Mouse (Mus musculus) CH12.LX (cell line): Measurements from ENCODE around the gene Tulp1. TPM values are rescaled to one million over a fixed set of nuclear protein-coding genes. Genes with fewer than 3 reads are reported as not detected.

Experiments
- DNase-seq: peaks from one replicate; pipeline ENCODE4 v3.0.0-alpha.2; 2013; ENCODE audit errors: extremely low read depth
- H3K27ac ChIP-seq: 2 replicates; pipeline ENCODE4 v1.5.1; 2012; ENCODE audit warnings: low read depth, mild to moderate bottlenecking, control low read depth, moderate library complexity; ENCODE audit not compliant: insufficient read depth
- H3K27me3 ChIP-seq: replicated peaks from 2 replicates; pipeline ENCODE3; 2012; ENCODE audit warnings: inconsistent platforms
- H3K36me3 ChIP-seq, 2 experiments: replicated peaks in 1 of 2; 2 replicates each; pipeline versions ENCODE3 to v1.6.1; 2012; ENCODE audit warnings: inconsistent platforms in 1 of 2, low read length in 1 of 2, mild to moderate bottlenecking in 1 of 2, mixed read lengths in 1 of 2, moderate library complexity in 1 of 2; ENCODE audit not compliant: control insufficient read depth in 1 of 2, insufficient read depth in 1 of 2
- H3K4me1 ChIP-seq, 2 experiments: 2 replicates each; pipeline ENCODE4 v1.6.1; 2012; ENCODE audit warnings: inconsistent platforms in 1 of 2, moderate library complexity in 1 of 2; ENCODE audit not compliant: insufficient read depth in 2 of 2, control insufficient read depth in 1 of 2
- H3K4me2 ChIP-seq: 2 replicates; pipeline ENCODE4 v1.6.1; 2012; ENCODE audit warnings: low read depth, mild to moderate bottlenecking, control low read depth; ENCODE audit not compliant: poor library complexity, insufficient read depth, severe bottlenecking
- H3K4me3 ChIP-seq, 3 experiments: fragments of 150-350 bp in 1 of 3; sonication (generic) in 1 of 3; replicated peaks in 1 of 3; 2 replicates each; pipeline versions ENCODE3 to v1.5.1; 2011 to 2012; ENCODE audit warnings: low read depth in 2 of 3, low read length in 2 of 3, mild to moderate bottlenecking in 2 of 3, moderate library complexity in 2 of 3, control low read depth in 1 of 3, improper control_type of control experiment in 1 of 3, inconsistent platforms in 1 of 3, mixed read lengths in 1 of 3; ENCODE audit not compliant: poor library complexity in 1 of 3
- H3K79me2 ChIP-seq: replicated peaks from 2 replicates; pipeline ENCODE4 v1.6.1; 2012; ENCODE audit warnings: mild to moderate bottlenecking, moderate library complexity; ENCODE audit not compliant: control insufficient read depth, poor library complexity, insufficient read depth, severe bottlenecking; ENCODE audit errors: extremely low read depth
- H3K9ac ChIP-seq: 2 replicates; pipeline ENCODE4 v1.6.1; 2012; ENCODE audit warnings: low read depth, mild to moderate bottlenecking, control low read depth, moderate library complexity; ENCODE audit not compliant: insufficient read depth
- H3K9me3 ChIP-seq: replicated peaks from 2 replicates; pipeline ENCODE3; 2012; ENCODE audit warnings: low read length, inconsistent platforms, mixed read lengths
- BHLHE40 ChIP-seq: IDR thresholded peaks from 2 replicates; pipeline ENCODE4 v1.6.1; 2011; ENCODE audit warnings: mild to moderate bottlenecking, low read depth, low read length, improper control_type of control experiment
- CHD1 ChIP-seq: IDR thresholded peaks from 2 replicates; pipeline ENCODE4 v1.6.1; 2012; ENCODE audit warnings: low read depth, low read length, improper control_type of control experiment, inconsistent platforms
- CHD2 ChIP-seq: IDR thresholded peaks from 2 replicates; pipeline ENCODE4 v1.6.1; 2011; ENCODE audit warnings: low read length, improper control_type of control experiment
- CTCF ChIP-seq, 2 experiments: IDR thresholded peaks in 1 of 2; conservative IDR thresholded peaks in 1 of 2; 2 replicates each; pipeline ENCODE4 v1.5.1; 2011 to 2012; ENCODE audit warnings: low read depth in 2 of 2, low read length in 2 of 2, improper control_type of control experiment in 1 of 2, inconsistent platforms in 1 of 2, mild to moderate bottlenecking in 1 of 2, moderate library complexity in 1 of 2
- ELF1 ChIP-seq: IDR thresholded peaks from 2 replicates; pipeline ENCODE4 v1.6.1; 2014; ENCODE audit warnings: low read depth, mild to moderate bottlenecking, inconsistent platforms, low read length, improper control_type of control experiment
- HCFC1 ChIP-seq: IDR thresholded peaks from 2 replicates; pipeline ENCODE4 v1.6.1; 2012; ENCODE audit warnings: low read depth, mild to moderate bottlenecking, inconsistent platforms, low read length, improper control_type of control experiment
- IRF4 ChIP-seq: IDR thresholded peaks from 2 replicates; pipeline ENCODE4 v1.6.1; 2014; ENCODE audit warnings: low read depth, mild to moderate bottlenecking, inconsistent platforms, low read length, improper control_type of control experiment
- JUN ChIP-seq: IDR thresholded peaks from 2 replicates; pipeline ENCODE4 v1.6.1; 2011; ENCODE audit warnings: low read depth, mild to moderate bottlenecking, low read length, improper control_type of control experiment, moderate library complexity; ENCODE audit not compliant: insufficient read depth
- KAT2A ChIP-seq: IDR thresholded peaks from 2 replicates; pipeline ENCODE4 v1.6.1; 2012; ENCODE audit warnings: low read length, improper control_type of control experiment, inconsistent platforms; ENCODE audit not compliant: insufficient replicate concordance
- MAX ChIP-seq: IDR thresholded peaks from 2 replicates; pipeline ENCODE4 v1.6.1; 2011; ENCODE audit warnings: low read length, improper control_type of control experiment
- MEF2A ChIP-seq: IDR thresholded peaks from 2 replicates; pipeline ENCODE4 v1.6.1; 2014; ENCODE audit warnings: low read depth, mild to moderate bottlenecking, inconsistent platforms, low read length, improper control_type of control experiment, borderline replicate concordance
- MXI1 ChIP-seq: IDR thresholded peaks from 2 replicates; pipeline ENCODE4 v1.6.1; 2011; ENCODE audit warnings: mild to moderate bottlenecking, low read depth, low read length, improper control_type of control experiment
- NRF1 ChIP-seq: IDR thresholded peaks from 2 replicates; pipeline ENCODE4 v1.6.1; 2014; ENCODE audit warnings: low read depth, mild to moderate bottlenecking, inconsistent platforms, low read length, improper control_type of control experiment, moderate library complexity
- POLR2AphosphoS2 ChIP-seq: IDR thresholded peaks from 2 replicates; pipeline ENCODE4 v1.6.1; 2011; ENCODE audit warnings: low read depth, low read length, improper control_type of control experiment
- RCOR1 ChIP-seq: conservative IDR thresholded peaks from 2 replicates; pipeline ENCODE4 v1.6.1; 2012; ENCODE audit warnings: low read depth, mild to moderate bottlenecking, inconsistent platforms, low read length, improper control_type of control experiment
- SIN3A ChIP-seq: IDR thresholded peaks from 2 replicates; pipeline ENCODE4 v1.6.1; 2012; ENCODE audit warnings: low read length, improper control_type of control experiment, inconsistent platforms
- SMC3 ChIP-seq: IDR thresholded peaks from 2 replicates; pipeline ENCODE4 v1.6.1; 2011; ENCODE audit warnings: low read depth, low read length, improper control_type of control experiment
- TBP ChIP-seq: conservative IDR thresholded peaks from 2 replicates; pipeline ENCODE4 v1.6.1; 2011; ENCODE audit warnings: low read depth, low read length, improper control_type of control experiment
- TCF12 ChIP-seq: IDR thresholded peaks from 2 replicates; pipeline ENCODE4 v1.6.1; 2014; ENCODE audit warnings: low read depth, mild to moderate bottlenecking, inconsistent platforms, low read length, improper control_type of control experiment
- USF1 ChIP-seq: IDR thresholded peaks from 2 replicates; pipeline ENCODE4 v1.6.1; 2014; ENCODE audit warnings: low read depth, mild to moderate bottlenecking, inconsistent platforms, low read length, improper control_type of control experiment
- USF2 ChIP-seq: conservative IDR thresholded peaks from 2 replicates; pipeline ENCODE4 v1.6.1; 2011; ENCODE audit warnings: low read depth, low read length, improper control_type of control experiment
- ZC3H11A ChIP-seq: IDR thresholded peaks from 2 replicates; pipeline ENCODE4 v1.6.1; 2012; ENCODE audit warnings: low read depth, mild to moderate bottlenecking, inconsistent platforms, low read length, improper control_type of control experiment
- ZKSCAN1 ChIP-seq: IDR thresholded peaks from 2 replicates; pipeline ENCODE4 v1.6.1; 2012; ENCODE audit warnings: low read depth, inconsistent platforms, low read length, improper control_type of control experiment, borderline replicate concordance
- ZMIZ1 ChIP-seq: IDR thresholded peaks from 2 replicates; pipeline ENCODE4 v1.6.1; 2012; ENCODE audit warnings: low read depth, mild to moderate bottlenecking, inconsistent platforms, low read length, improper control_type of control experiment
- dilution Hi-C: fragments of 300-500 bp; cut with MboI; formaldehyde crosslinking; loops from 2 replicates; pipeline ENCODE4 v1.14.3; 2020; ENCODE audit warnings: low sequenced_read_pairs; ENCODE audit not compliant: extremely low pct_unique_long_range_greater_than_20kb, extremely low pct_ligation_motif_present
- in situ Hi-C: fragments of 300-500 bp; cut with MboI; formaldehyde crosslinking; loops from 3 replicates; pipeline ENCODE4 v1.14.3; 2019; ENCODE audit warnings: low sequenced_read_pairs, low pct_ligation_motif_present, low pct_unique_long_range_greater_than_20kb, mixed read lengths
- polyA plus RNA-seq: library from polyadenylated mRNA; unstranded; fragments of >175 nt; gene quantifications from 2 replicates; pipeline ENCODE4 v1.2.1, GENCODE M21; 2012; ENCODE audit warnings: low read depth; ENCODE audit not compliant: insufficient read length
- total RNA-seq, 2 experiments: library from RNA; depleted of rRNA; stranded (reverse); fragments of 300-350 nt in 1 of 2; fragments of >200 nt in 1 of 2; gene quantifications; 2 replicates each; pipeline ENCODE4 v1.2.3; 2012 to 2014

Tulp1 gene
- total and polyA plus RNA-seq, 3 experiments, result not detected

DNA sequence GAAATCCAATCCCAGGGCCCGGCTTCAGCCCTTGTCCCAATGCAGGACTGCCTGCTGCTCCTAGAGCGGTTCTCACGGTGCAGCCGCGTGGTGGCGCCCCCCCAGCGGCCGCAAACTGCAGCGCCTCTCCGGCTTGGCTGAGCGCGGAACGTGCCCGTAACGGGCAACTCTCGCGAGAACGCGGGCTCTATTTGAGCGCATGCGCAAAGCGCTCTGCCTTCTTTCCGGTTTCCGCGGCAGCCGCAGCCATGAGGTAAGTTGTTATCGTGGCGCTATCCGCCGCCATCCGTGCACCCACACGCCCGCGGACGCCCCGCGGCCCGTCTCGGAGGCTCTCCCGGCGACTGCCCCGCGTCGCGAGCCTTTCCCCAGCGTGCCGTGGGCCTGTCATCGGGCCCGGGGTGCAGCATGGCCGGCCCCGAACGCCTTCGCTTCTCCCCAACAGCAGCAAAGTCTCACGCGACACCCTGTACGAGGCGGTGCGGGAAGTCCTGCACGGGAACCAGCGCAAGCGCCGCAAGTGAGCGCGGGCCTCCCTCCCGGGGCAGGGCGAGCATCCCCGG, 36.6 kb downstream of the Tulp1 start, which contains the start of gene Rpl10a (continued):
- TF ChIP-seq CTCF (conservative IDR thresholded peaks at IDR 0.05 in 1 of 2, IDR thresholded peaks at IDR 0.05 in 1 of 2; ENCODE audit: low read depth in 2 of 2, low read length in 2 of 2), result peak in 1 of 2 experiments; percentile 93; a peak in 2 of 4 replicates
- peak; percentile 100 for TF ChIP-seq CHD2
- peak; percentile 89 for TF ChIP-seq NRF1
- TF ChIP-seq RCOR1, result 0 out of 2 replicates have a peak, but pooled peaks have one; percentile 45
- peak; percentile 99 for TF ChIP-seq ZMIZ1
- TF ChIP-seq CHD1, result no peak
- TF ChIP-seq MEF2A, result peak; percentile 55; the same call in 1 of the 2 replicates
- TF ChIP-seq KAT2A, result peak; percentile 84; the same call in 1 of the 2 replicates
- TF ChIP-seq ZC3H11A, result no peak
- TF ChIP-seq TBP, result peak; percentile 98
- TF ChIP-seq POLR2AphosphoS2, result peak; percentile 97
- TF ChIP-seq ELF1, result peak; percentile 88
- peak; percentile 99 for TF ChIP-seq TCF12
- TF ChIP-seq USF1, result no peak

DNA sequence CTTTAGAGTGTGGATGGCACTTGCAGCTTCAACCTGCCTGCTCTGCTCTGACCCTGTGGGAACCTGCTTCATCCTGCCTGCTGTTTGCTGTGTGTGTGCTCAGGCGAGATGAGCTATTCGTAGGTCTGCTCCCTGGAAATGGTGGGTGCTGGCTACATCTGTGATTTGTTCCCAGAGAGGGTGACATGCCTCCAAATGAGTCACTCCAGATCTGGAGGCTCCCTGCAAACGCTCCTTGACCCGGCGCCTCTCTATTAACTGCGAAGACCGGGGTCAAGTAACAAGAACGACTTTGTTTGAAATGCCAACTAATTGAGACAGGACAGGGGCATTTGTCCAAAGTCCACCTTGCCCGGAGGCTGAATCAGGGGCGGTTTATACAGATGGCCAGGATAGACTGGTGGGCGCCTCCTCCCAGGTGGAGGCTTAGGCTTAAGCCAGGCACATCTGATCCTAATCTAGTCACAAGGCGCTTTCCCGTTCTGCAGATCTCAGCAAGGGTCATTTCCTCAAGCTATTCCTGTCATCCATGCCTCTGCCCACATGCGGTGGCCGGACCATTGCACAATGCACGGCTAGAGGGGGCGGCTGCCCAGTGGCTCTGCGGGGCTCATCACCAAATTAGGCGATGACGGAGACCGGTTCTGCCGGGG, 37.2 kb downstream of the Tulp1 start:
- Histone ChIP-seq H3K4me1 (peaks cover 9 to 26% of the 10 kb centered on the region in 2 experiments), H3K27ac (no peak overlapping the region), H3K79me2 (peaks cover 15% of the 10 kb centered on the region), H3K4me2 (peak overlapping the region; percentile 52), H3K9me3 (peaks cover 7% of the 10 kb centered on the region), H3K9ac (peak overlapping the region; percentile 23; the same call in 1 of the 2 replicates), H3K36me3 (peaks cover 39 to 72% of the 10 kb centered on the region in 2 experiments), H3K27me3 (no peaks in the 10 kb centered on the region)
- no peak for DNase-seq
- dilution Hi-C loops, result no loop called here
- TF ChIP-seq BHLHE40, result no peak
- TF ChIP-seq SIN3A, result no peak
- no peak for TF ChIP-seq KAT2A
- TF ChIP-seq MAX, result no peak
- no peak for TF ChIP-seq TCF12
- no peak for TF ChIP-seq HCFC1
- TF ChIP-seq SMC3, result no peak
- no peak for TF ChIP-seq ELF1
- no peak for TF ChIP-seq USF2
- TF ChIP-seq ZMIZ1, result no peak
- no peak for TF ChIP-seq POLR2AphosphoS2
- no peak for TF ChIP-seq IRF4
- no peak for TF ChIP-seq USF1
- TF ChIP-seq JUN, result no peak
- TF ChIP-seq ZKSCAN1, result no peak
- no peak for TF ChIP-seq MXI1
- TF ChIP-seq, all 38 proteins: peak for 0
- peak overlapping the region in 1 of 3 experiments; percentile 100 for H3K4me3 ChIP-seq
- in situ Hi-C loops, result no loop called here
